Mouse (Mus musculus): ENCODE data around the gene Tnfsf15.

GRCm38 (mm10) chr4:63738364-63738997, 6.4 kb downstream of the Tnfsf15 start:
- TF ChIP-seq CTCF (IDR thresholded peaks at IDR 0.05; ENCODE audit: control insufficient read depth, insufficient read depth, insufficient read length) (no peak), MAX (IDR thresholded peaks at IDR 0.05) (no peak), FOSL1 (IDR thresholded peaks at IDR 0.05; ENCODE audit: insufficient read depth, low read length, poor library complexity, severe bottlenecking) (no peak)
